Mouse (Mus musculus) ZHBTc4 (cell line): ENCODE results near the gene Vmn1r122.
"Not testable (repeated sequence)": the region's sequence is repeated elsewhere in the genome, so short reads cannot be mapped to it uniquely, and the experiment has no call there.

Experiments
- DNase-seq: peaks from one replicate; pipeline ENCODE4 v3.0.0-alpha.2; 2011; ENCODE audit warnings: low read depth, low spot score

The Vmn1r122 gene

GRCm38 (mm10) chr7:21134028-21134427, at the start of gene Vmn1r122:
TSS of gene Vmn1r122 (minus strand) at chr7:21134128.
- not testable (repeated sequence) for DNase-seq

DNA sequence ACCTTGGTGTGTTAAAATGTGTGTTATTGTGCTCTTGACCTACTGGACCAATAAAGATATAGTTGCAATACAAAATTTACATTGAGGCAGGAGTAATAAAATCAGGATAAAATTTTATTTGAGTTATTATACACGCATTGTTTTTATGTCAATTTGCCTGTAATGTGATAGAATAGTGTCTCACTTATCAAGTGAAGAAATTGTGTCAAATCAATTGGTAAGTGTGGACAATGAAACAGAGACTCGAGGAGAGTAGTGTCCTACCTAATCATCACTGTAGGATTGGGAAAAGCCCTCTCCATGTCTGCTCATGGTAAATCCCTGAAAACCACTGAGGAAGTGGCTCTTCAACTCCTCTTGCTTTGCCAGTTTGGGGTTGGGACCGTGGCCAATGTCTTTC, 28.0 kb upstream of the Vmn1r122 start, which contains the start of gene Vmn1r123:
TSS of gene Vmn1r123 (plus strand) at position 301 of the 400 bp plus-strand sequence.
- DNase-seq = not testable (repeated sequence)

DNA sequence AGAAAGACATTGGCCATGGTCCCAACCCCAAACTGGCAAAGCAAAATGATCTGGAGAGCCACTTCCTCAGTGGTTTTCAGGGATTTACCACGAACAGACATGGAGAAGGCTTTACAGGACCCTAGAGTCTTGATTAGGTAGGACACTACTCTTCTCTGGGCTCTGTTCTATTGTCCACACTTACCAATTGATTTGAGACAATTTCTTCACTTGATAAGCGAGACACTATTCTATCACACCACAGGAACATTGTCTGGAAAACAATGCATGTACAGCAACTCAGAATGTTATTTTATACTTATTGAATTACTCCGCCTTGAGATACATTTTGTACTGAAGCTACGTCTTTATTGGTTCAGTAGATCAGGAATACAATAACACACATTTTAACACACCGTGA, 35.5 kb downstream of the Vmn1r122 start, which contains the start of gene Vmn1r121:
TSS of gene Vmn1r121 (minus strand) at position 101 of the 400 bp plus-strand sequence.
- not testable (repeated sequence) for DNase-seq
